Mouse (Mus musculus): ENCODE results near the gene Slc16a1. TPM values are rescaled to one million over a fixed set of nuclear protein-coding genes. Genes with fewer than 3 reads are reported as not detected.

Slc16a1 gene
- total and polyA plus RNA-seq, 3 experiments, result 60.3 to 192 (median 97.5) TPM

GRCm38 (mm10) chr3:104599296-104600150 is 38.9 kb upstream of the Slc16a1 start:
- in situ Hi-C loops (cut with MboI; ENCODE audit: low pct_ligation_motif_present, low pct_unique_long_range_greater_than_20kb, low sequenced_read_pairs), result no loop called here
- dilution Hi-C loops (cut with MboI; ENCODE audit: extremely low pct_ligation_motif_present, extremely low pct_unique_long_range_greater_than_20kb, low sequenced_read_pairs), result no loop called here
- Histone ChIP-seq H3K4me1 (ENCODE audit: control insufficient read depth in 1 of 2, insufficient read depth in 2 of 2) (no peaks in the 10 kb centered on the region), H3K79me2 (replicated peaks; ENCODE audit: control insufficient read depth, extremely low read depth, insufficient read depth, poor library complexity, severe bottlenecking) (no peaks in the 10 kb centered on the region), H3K27ac (ENCODE audit: insufficient read depth, low read depth) (no peak overlapping the region), H3K4me3 (replicated peaks in 1 of 3; ENCODE audit: low read depth in 2 of 3, low read length in 2 of 3, poor library complexity in 1 of 3) (no peak overlapping the region), H3K9ac (ENCODE audit: insufficient read depth, low read depth) (no peak overlapping the region), H3K27me3 (replicated peaks) (no peaks in the 10 kb centered on the region), H3K4me2 (ENCODE audit: insufficient read depth, low read depth, poor library complexity, severe bottlenecking) (no peak overlapping the region), H3K9me3 (replicated peaks; ENCODE audit: low read length) (peaks cover 4% of the 10 kb centered on the region), H3K36me3 (replicated peaks in 1 of 2; ENCODE audit: control insufficient read depth in 1 of 2, insufficient read depth in 1 of 2, low read length in 1 of 2) (no peaks in the 10 kb centered on the region)
- TF ChIP-seq MAZ (IDR thresholded peaks at IDR 0.05; ENCODE audit: low read depth, low read length) (no peak), ETS1 (conservative IDR thresholded peaks at IDR 0.05; ENCODE audit: low read depth, low read length) (no peak), MXI1 (IDR thresholded peaks at IDR 0.05; ENCODE audit: low read depth, low read length) (no peak), IRF4 (IDR thresholded peaks at IDR 0.05; ENCODE audit: low read depth, low read length) (no peak), ZKSCAN1 (IDR thresholded peaks at IDR 0.05; ENCODE audit: borderline replicate concordance, low read depth, low read length) (no peak), ZC3H11A (IDR thresholded peaks at IDR 0.05; ENCODE audit: low read depth, low read length) (no peak), SMC3 (IDR thresholded peaks at IDR 0.05; ENCODE audit: low read depth, low read length) (no peak), MAFK (IDR thresholded peaks at IDR 0.05; ENCODE audit: insufficient replicate concordance, low read length) (no peak), USF1 (IDR thresholded peaks at IDR 0.05; ENCODE audit: low read depth, low read length) (no peak), KAT2A (IDR thresholded peaks at IDR 0.05; ENCODE audit: insufficient replicate concordance, low read length) (no peak), PAX5 (IDR thresholded peaks at IDR 0.05; ENCODE audit: low read length) (no peak), RAD21 (IDR thresholded peaks at IDR 0.05; ENCODE audit: low read depth, low read length) (no peak)
- no peak for DNase-seq (ENCODE audit: extremely low read depth)

- Histone ChIP-seq H3K79me2 (replicated peaks; ENCODE audit: control insufficient read depth, extremely low read depth, insufficient read depth, poor library complexity, severe bottlenecking) (no peaks in the 10 kb centered on the region), H3K27me3 (replicated peaks) (no peaks in the 10 kb centered on the region), H3K36me3 (replicated peaks in 1 of 2; ENCODE audit: control insufficient read depth in 1 of 2, insufficient read depth in 1 of 2, low read length in 1 of 2) (no peaks in the 10 kb centered on the region), H3K9ac (ENCODE audit: insufficient read depth, low read depth) (no peak overlapping the region), H3K4me1 (ENCODE audit: control insufficient read depth in 1 of 2, insufficient read depth in 2 of 2) (no peaks in the 10 kb centered on the region), H3K4me2 (ENCODE audit: insufficient read depth, low read depth, poor library complexity, severe bottlenecking) (no peak overlapping the region), H3K27ac (ENCODE audit: insufficient read depth, low read depth) (no peak overlapping the region), H3K9me3 (replicated peaks; ENCODE audit: low read length) (peaks cover 4% of the 10 kb centered on the region), H3K4me3 (replicated peaks in 1 of 3; ENCODE audit: low read depth in 2 of 3, low read length in 2 of 3, poor library complexity in 1 of 3) (no peak overlapping the region)
- TF ChIP-seq MYC (IDR thresholded peaks at IDR 0.05; ENCODE audit: low read depth, low read length), result no peak
- TF ChIP-seq NELFE (IDR thresholded peaks at IDR 0.05; ENCODE audit: low read depth, low read length), result no peak
- TF ChIP-seq JUND (conservative IDR thresholded peaks at IDR 0.05; ENCODE audit: low read depth, low read length), result no peak
- TF ChIP-seq MEF2A (IDR thresholded peaks at IDR 0.05; ENCODE audit: borderline replicate concordance, low read depth, low read length), result no peak
- no peak for TF ChIP-seq CHD1 (IDR thresholded peaks at IDR 0.05; ENCODE audit: low read depth, low read length)
- TF ChIP-seq IRF4 (IDR thresholded peaks at IDR 0.05; ENCODE audit: low read depth, low read length), result no peak
- no peak for TF ChIP-seq GABPA (IDR thresholded peaks at IDR 0.05; ENCODE audit: insufficient replicate concordance, low read depth, low read length)
- TF ChIP-seq ETS1 (conservative IDR thresholded peaks at IDR 0.05; ENCODE audit: low read depth, low read length), result no peak
- dilution Hi-C loops (cut with MboI; ENCODE audit: extremely low pct_ligation_motif_present, extremely low pct_unique_long_range_greater_than_20kb, low sequenced_read_pairs), result no loop called here
- in situ Hi-C loops (cut with MboI; ENCODE audit: low pct_ligation_motif_present, low pct_unique_long_range_greater_than_20kb, low sequenced_read_pairs), result no loop called here
- DNase-seq (ENCODE audit: extremely low read depth), result no peak
These were observed 37.8 kb upstream of the Slc16a1 start for GRCm38 (mm10) chr3:104600691-104601090.
